Mouse (Mus musculus): ENCODE measurements around the gene Psmd4. TPM values are rescaled to one million over a fixed set of nuclear protein-coding genes. Genes with fewer than 3 reads are reported as not detected.
A peak's percentile ranks its signal among the peaks of the same experiment; 100 is the strongest.

Gene Psmd4
- polyA plus RNA-seq (2015; fragmentation: Nextera tagmentation; extraction: Ambion mirVana), result 168 and 198 TPM in 2 replicates

- peak within 1 kb of the TSS; percentile 65 for H3K27ac ChIP-seq
- under 1% methylated on average over 36 of the region's 36 CpGs for WGBS
- H3K27me3 ChIP-seq, result no peaks in the 10 kb centered on the region
- peak within 1 kb of the TSS; percentile 60 for H3K4me2 ChIP-seq
- ATAC-seq (replicated peaks; ENCODE audit: insufficient number of reproducible peaks, insufficient read depth, low FRiP score, low read depth), result peak; percentile 98
- H3K9ac ChIP-seq, result peak within 1 kb of the TSS; percentile 96
- H3K4me3 ChIP-seq, result peak within 1 kb of the TSS; percentile 91
- no peaks in the 10 kb centered on the region for H3K9me3 ChIP-seq (replicated peaks)
- peaks cover 11% of the 10 kb centered on the region for H3K36me3 ChIP-seq
- H3K4me1 ChIP-seq (replicated peaks), result peaks cover 12% of the 10 kb centered on the region
Measured at GRCm38 (mm10) chr3:95042166-95042837, at the start of gene Psmd4. Gene Psmd4 (minus strand): TSS chr3:95042614.

GRCm38 (mm10) chr3:95088071-95088470 lies 45.7 kb upstream of the Psmd4 start:
- Histone ChIP-seq H3K4me2 (no peak overlapping the region), H3K9ac (no peak overlapping the region), H3K4me3 (no peak overlapping the region), H3K9me3 (replicated peaks) (no peaks in the 10 kb centered on the region), H3K27ac (no peak overlapping the region), H3K36me3 (no peaks in the 10 kb centered on the region), H3K27me3 (no peaks in the 10 kb centered on the region), H3K4me1 (replicated peaks) (no peaks in the 10 kb centered on the region)
- 92% methylated on average over 1 of the region's 1 CpGs for WGBS
- no peak for ATAC-seq (replicated peaks; ENCODE audit: insufficient number of reproducible peaks, insufficient read depth, low FRiP score, low read depth)

GRCm38 (mm10) chr3:95071606-95072005 lies 29.2 kb upstream of the Psmd4 start:
- 94% methylated on average over 2 of the region's 2 CpGs for WGBS
- peaks cover 3% of the 10 kb centered on the region; the same call in 1 of the 2 replicates for H3K4me1 ChIP-seq (replicated peaks)
- H3K36me3 ChIP-seq, result peaks cover 77% of the 10 kb centered on the region
- H3K4me2 ChIP-seq, result no peak overlapping the region
- no peak for ATAC-seq (replicated peaks; ENCODE audit: insufficient number of reproducible peaks, insufficient read depth, low FRiP score, low read depth)
- H3K9ac ChIP-seq, result no peak overlapping the region
- H3K27ac ChIP-seq, result no peak overlapping the region
- H3K9me3 ChIP-seq (replicated peaks), result no peaks in the 10 kb centered on the region
- no peak overlapping the region for H3K4me3 ChIP-seq
- H3K27me3 ChIP-seq, result no peaks in the 10 kb centered on the region

GRCm38 (mm10) chr3:95066570-95066969 lies 24.2 kb upstream of the Psmd4 start:
- Histone ChIP-seq H3K27me3 (no peaks in the 10 kb centered on the region), H3K27ac (no peak overlapping the region), H3K4me1 (replicated peaks) (peaks cover 3% of the 10 kb centered on the region; the same call in 1 of the 2 replicates), H3K36me3 (peaks cover 91% of the 10 kb centered on the region), H3K9ac (no peak overlapping the region), H3K4me3 (no peak overlapping the region), H3K9me3 (replicated peaks) (no peaks in the 10 kb centered on the region), H3K4me2 (no peak overlapping the region)
- WGBS, result 64% methylated on average over 11 of the region's 11 CpGs
- ATAC-seq (replicated peaks; ENCODE audit: insufficient number of reproducible peaks, insufficient read depth, low FRiP score, low read depth), result no peak

GRCm38 (mm10) chr3:95066095-95066494 lies 23.7 kb upstream of the Psmd4 start:
- no peak overlapping the region for H3K27ac ChIP-seq
- H3K9me3 ChIP-seq (replicated peaks), result no peaks in the 10 kb centered on the region
- H3K27me3 ChIP-seq, result no peaks in the 10 kb centered on the region
- no peak overlapping the region for H3K4me2 ChIP-seq
- 82% methylated on average over 6 of the region's 6 CpGs for WGBS
- no peak for ATAC-seq (replicated peaks; ENCODE audit: insufficient number of reproducible peaks, insufficient read depth, low FRiP score, low read depth)
- peaks cover 91% of the 10 kb centered on the region for H3K36me3 ChIP-seq
- no peak overlapping the region for H3K4me3 ChIP-seq
- no peak overlapping the region for H3K9ac ChIP-seq
- peaks cover 3% of the 10 kb centered on the region; the same call in 1 of the 2 replicates for H3K4me1 ChIP-seq (replicated peaks)

GRCm38 (mm10) chr3:95065553-95065952 lies 23.1 kb upstream of the Psmd4 start:
- 82% methylated on average over 1 of the region's 1 CpGs for WGBS
- no peak for ATAC-seq (replicated peaks; ENCODE audit: insufficient number of reproducible peaks, insufficient read depth, low FRiP score, low read depth)
- peaks cover 91% of the 10 kb centered on the region for H3K36me3 ChIP-seq
- H3K9ac ChIP-seq, result no peak overlapping the region
- peaks cover 3% of the 10 kb centered on the region; the same call in 1 of the 2 replicates for H3K4me1 ChIP-seq (replicated peaks)
- no peak overlapping the region for H3K27ac ChIP-seq
- H3K9me3 ChIP-seq (replicated peaks), result no peaks in the 10 kb centered on the region
- no peaks in the 10 kb centered on the region for H3K27me3 ChIP-seq
- H3K4me3 ChIP-seq, result no peak overlapping the region
- H3K4me2 ChIP-seq, result no peak overlapping the region

- no peaks in the 10 kb centered on the region for H3K27me3 ChIP-seq
- no peak overlapping the region for H3K9ac ChIP-seq
- H3K27ac ChIP-seq, result no peak overlapping the region
- H3K4me3 ChIP-seq, result no peak overlapping the region
- H3K9me3 ChIP-seq (replicated peaks), result no peaks in the 10 kb centered on the region
- H3K4me2 ChIP-seq, result no peak overlapping the region
- peaks cover 3% of the 10 kb centered on the region; the same call in 1 of the 2 replicates for H3K4me1 ChIP-seq (replicated peaks)
- 95% methylated on average over 4 of the region's 4 CpGs for WGBS
- H3K36me3 ChIP-seq, result peaks cover 93% of the 10 kb centered on the region
- ATAC-seq (replicated peaks; ENCODE audit: insufficient number of reproducible peaks, insufficient read depth, low FRiP score, low read depth), result no peak
Measured at GRCm38 (mm10) chr3:95063741-95064140, 21.3 kb upstream of the Psmd4 start.

- Histone ChIP-seq H3K36me3 (peaks cover 45% of the 10 kb centered on the region), H3K4me1 (replicated peaks) (peaks cover 29% of the 10 kb centered on the region), H3K9me3 (replicated peaks) (no peaks in the 10 kb centered on the region), H3K9ac (no peak overlapping the region), H3K27me3 (no peaks in the 10 kb centered on the region), H3K4me3 (no peak overlapping the region), H3K4me2 (no peak overlapping the region), H3K27ac (no peak overlapping the region)
- no peak for ATAC-seq (replicated peaks; ENCODE audit: insufficient number of reproducible peaks, insufficient read depth, low FRiP score, low read depth)
- WGBS, result 79% methylated on average over 8 of the region's 8 CpGs
Measured at GRCm38 (mm10) chr3:95058078-95058477, 15.7 kb upstream of the Psmd4 start.

- no peak; the same call in 1 of the 2 replicates for ATAC-seq (replicated peaks; ENCODE audit: insufficient number of reproducible peaks, insufficient read depth, low FRiP score, low read depth)
- peaks cover 28% of the 10 kb centered on the region for H3K36me3 ChIP-seq
- H3K9me3 ChIP-seq (replicated peaks), result no peaks in the 10 kb centered on the region
- H3K4me1 ChIP-seq (replicated peaks), result peaks cover 30% of the 10 kb centered on the region
- H3K4me3 ChIP-seq, result no peak overlapping the region
- no peak overlapping the region for H3K4me2 ChIP-seq
- peak overlapping the region; percentile 38; the same call in 1 of the 2 replicates for H3K27ac ChIP-seq
- WGBS, result 61% methylated on average over 7 of the region's 7 CpGs
- H3K27me3 ChIP-seq, result no peaks in the 10 kb centered on the region
- no peak overlapping the region for H3K9ac ChIP-seq
Measured at GRCm38 (mm10) chr3:95056275-95056674, 13.9 kb upstream of the Psmd4 start.

GRCm38 (mm10) chr3:95054481-95055260 lies 12.3 kb upstream of the Psmd4 start:
- peak; percentile 71 for ATAC-seq (replicated peaks; ENCODE audit: insufficient number of reproducible peaks, insufficient read depth, low FRiP score, low read depth)
- H3K4me3 ChIP-seq, result no peak overlapping the region
- H3K36me3 ChIP-seq, result peaks cover 12% of the 10 kb centered on the region
- H3K4me1 ChIP-seq (replicated peaks), result peaks cover 30% of the 10 kb centered on the region
- H3K4me2 ChIP-seq, result peak overlapping the region; percentile 28
- WGBS, result 8% methylated on average over 10 of the region's 10 CpGs
- no peak overlapping the region for H3K9ac ChIP-seq
- peak overlapping the region; percentile 86 for H3K27ac ChIP-seq
- no peaks in the 10 kb centered on the region for H3K9me3 ChIP-seq (replicated peaks)
- no peaks in the 10 kb centered on the region for H3K27me3 ChIP-seq

GRCm38 (mm10) chr3:95053701-95054100 lies 11.3 kb upstream of the Psmd4 start:
- Histone ChIP-seq H3K4me3 (no peak overlapping the region), H3K36me3 (peaks cover 2% of the 10 kb centered on the region), H3K4me1 (replicated peaks) (peaks cover 30% of the 10 kb centered on the region), H3K4me2 (no peak overlapping the region), H3K27ac (peak overlapping the region; percentile 49; the same call in 1 of the 2 replicates), H3K9ac (no peak overlapping the region), H3K27me3 (no peaks in the 10 kb centered on the region), H3K9me3 (replicated peaks) (no peaks in the 10 kb centered on the region)
- WGBS, result 39% methylated on average over 3 of the region's 3 CpGs
- no peak for ATAC-seq (replicated peaks; ENCODE audit: insufficient number of reproducible peaks, insufficient read depth, low FRiP score, low read depth)

All from heart, embryonic 15.5 days (tissue).